Mouse (Mus musculus) forebrain, embryonic 16.5 days (tissue): ENCODE results near the gene Ifrd2. TPM values are rescaled to one million over a fixed set of nuclear protein-coding genes. Genes with fewer than 3 reads are reported as not detected.

Experiments used
- ATAC-seq: fragments of 200-750 bp; cut with Nextera tagmentation; 2 replicates; pipeline ENCODE4 v1.8.0; 2017; ENCODE audit warnings: mild to moderate bottlenecking, moderate library complexity
- H3K27ac ChIP-seq: fragments of 300-500 bp; sonication (generic); 2 replicates; pipeline ENCODE4 v1.5.1; 2014; ENCODE audit warnings: low read length, control low read depth
- H3K27me3 ChIP-seq: fragments of 300-500 bp; sonication (generic); replicated peaks from 2 replicates; pipeline ENCODE4 v1.6.1; 2014; ENCODE audit warnings: low read length; ENCODE audit not compliant: control insufficient read depth, insufficient read depth
- H3K36me3 ChIP-seq: fragments of 300-500 bp; sonication (generic); 2 replicates; pipeline ENCODE4 v1.6.1; 2014; ENCODE audit not compliant: control insufficient read depth, insufficient read depth
- H3K4me1 ChIP-seq: fragments of 300-500 bp; sonication (generic); replicated peaks from 2 replicates; pipeline ENCODE4 v1.6.1; 2014; ENCODE audit warnings: low read length; ENCODE audit not compliant: control insufficient read depth, insufficient read depth
- H3K4me2 ChIP-seq: fragments of 300-500 bp; sonication (generic); 2 replicates; pipeline ENCODE4 v1.6.1; 2014; ENCODE audit warnings: mild to moderate bottlenecking, low read length, control low read depth
- H3K4me3 ChIP-seq: fragments of 300-500 bp; sonication (generic); replicated peaks from 2 replicates; pipeline ENCODE4 v1.5.1; 2014; ENCODE audit warnings: mild to moderate bottlenecking, low read length, control low read depth
- H3K9ac ChIP-seq: fragments of 300-500 bp; sonication (generic); replicated peaks from 2 replicates; pipeline ENCODE4 v1.6.1; 2014; ENCODE audit warnings: low read depth, low read length, control low read depth
- H3K9me3 ChIP-seq: fragments of 300-500 bp; sonication (generic); 2 replicates; pipeline ENCODE4 v1.6.1; 2016; ENCODE audit warnings: low read length; ENCODE audit not compliant: control insufficient read depth
- WGBS: fragments of 180-500 bp; shearing (Covaris S2); extraction: QIAGEN DNeasy Blood & Tissue Kit; methylation state at CpG from one replicate; pipeline ENCODE4 v1.1.7; 2014; 5-methylcytosine and 5-hydroxymethylcytosine counted together
- polyA plus RNA-seq: library from polyadenylated mRNA; unstranded; fragments of >200 nt; fragmentation: Nextera tagmentation; extraction: Ambion mirVana; gene quantifications from 2 replicates; pipeline ENCODE4 v1.2.1, GENCODE M21; 2015

Ifrd2 gene
- polyA plus RNA-seq, 1 experiment from 2014 or later: 16.8 TPM

- WGBS: 90% methylated on average over 11 of the region's 11 CpGs
- ATAC-seq: no peak
- Histone ChIP-seq H3K27me3 (no peaks in the 10 kb centered on the region), H3K4me3 (no peak overlapping the region), H3K27ac (no peak overlapping the region), H3K36me3 (peaks cover 25% of the 10 kb centered on the region), H3K9ac (no peak overlapping the region), H3K4me2 (no peak overlapping the region), H3K4me1 (peaks cover 49% of the 10 kb centered on the region), H3K9me3 (no peaks in the 10 kb centered on the region)
Measured at GRCm38 (mm10) chr9:107543299-107543698, 44.1 kb upstream of the Ifrd2 start.

GRCm38 (mm10) chr9:107544196-107544700 is 43.2 kb upstream of the Ifrd2 start:
- H3K27me3 ChIP-seq: peaks cover under 1% of the 10 kb centered on the region; the same call in 1 of the 2 replicates
- no peak overlapping the region for H3K27ac ChIP-seq
- no peak overlapping the region for H3K9ac ChIP-seq
- no peak overlapping the region for H3K4me2 ChIP-seq
- no peaks in the 10 kb centered on the region for H3K9me3 ChIP-seq
- H3K4me3 ChIP-seq: no peak overlapping the region
- peaks cover 44% of the 10 kb centered on the region for H3K4me1 ChIP-seq
- 95% methylated on average over 17 of the region's 17 CpGs for WGBS
- no peak for ATAC-seq
- peaks cover 16% of the 10 kb centered on the region for H3K36me3 ChIP-seq

GRCm38 (mm10) chr9:107544729-107545128 is 42.7 kb upstream of the Ifrd2 start:
- Histone ChIP-seq H3K9me3 (no peaks in the 10 kb centered on the region), H3K36me3 (peaks cover 12% of the 10 kb centered on the region), H3K4me2 (no peak overlapping the region), H3K9ac (no peak overlapping the region), H3K27me3 (peaks cover 5% of the 10 kb centered on the region; the same call in 1 of the 2 replicates), H3K4me1 (peaks cover 44% of the 10 kb centered on the region), H3K27ac (no peak overlapping the region), H3K4me3 (no peak overlapping the region)
- WGBS: 93% methylated on average over 12 of the region's 12 CpGs
- no peak for ATAC-seq

GRCm38 (mm10) chr9:107545199-107545598 is 42.2 kb upstream of the Ifrd2 start:
- Histone ChIP-seq H3K27ac (no peak overlapping the region), H3K4me1 (peaks cover 44% of the 10 kb centered on the region), H3K9me3 (no peaks in the 10 kb centered on the region), H3K9ac (no peak overlapping the region), H3K4me3 (no peak overlapping the region), H3K27me3 (peaks cover 9% of the 10 kb centered on the region; the same call in 1 of the 2 replicates), H3K36me3 (peaks cover 9% of the 10 kb centered on the region), H3K4me2 (no peak overlapping the region)
- ATAC-seq: no peak
- 84% methylated on average over 10 of the region's 10 CpGs for WGBS

GRCm38 (mm10) chr9:107545602-107546001 is 41.8 kb upstream of the Ifrd2 start:
- no peaks in the 10 kb centered on the region for H3K9me3 ChIP-seq
- peaks cover 9% of the 10 kb centered on the region for H3K36me3 ChIP-seq
- no peak for ATAC-seq
- 7% methylated on average over 3 of the region's 3 CpGs for WGBS
- no peak overlapping the region for H3K27ac ChIP-seq
- no peak overlapping the region for H3K4me3 ChIP-seq
- H3K4me1 ChIP-seq: peaks cover 41% of the 10 kb centered on the region
- no peak overlapping the region for H3K4me2 ChIP-seq
- H3K27me3 ChIP-seq: peaks cover 13% of the 10 kb centered on the region
- no peak overlapping the region for H3K9ac ChIP-seq

GRCm38 (mm10) chr9:107547026-107547425 is 40.4 kb upstream of the Ifrd2 start, which contains the start of gene Zmynd10:
Gene Zmynd10 (plus strand): TSS chr9:107547298.
- Histone ChIP-seq H3K27ac (peak within 1 kb of the TSS; percentile 44), H3K9ac (0 out of 2 replicates have a peak within 1 kb of the TSS, but pooled peaks have one; percentile 32), H3K4me2 (peak within 1 kb of the TSS; percentile 55), H3K4me3 (peak within 1 kb of the TSS; percentile 31), H3K9me3 (no peaks in the 10 kb centered on the region), H3K27me3 (peaks cover 23% of the 10 kb centered on the region), H3K36me3 (peaks cover 9% of the 10 kb centered on the region), H3K4me1 (peaks cover 46% of the 10 kb centered on the region)
- ATAC-seq: peak; percentile 68
- whole genome bisulfite sequencing: 2% methylated on average over 20 of the region's 20 CpGs

GRCm38 (mm10) chr9:107547957-107548356 is 39.5 kb upstream of the Ifrd2 start:
- Histone ChIP-seq H3K9me3 (no peaks in the 10 kb centered on the region), H3K27ac (no peak overlapping the region), H3K4me1 (peaks cover 40% of the 10 kb centered on the region), H3K36me3 (peaks cover 9% of the 10 kb centered on the region), H3K4me3 (no peak overlapping the region), H3K9ac (no peak overlapping the region), H3K4me2 (no peak overlapping the region), H3K27me3 (peaks cover 32% of the 10 kb centered on the region)
- no peak for ATAC-seq
- WGBS: 79% methylated on average over 5 of the region's 5 CpGs

GRCm38 (mm10) chr9:107548820-107549219 is 38.6 kb upstream of the Ifrd2 start:
- no peak for ATAC-seq
- Histone ChIP-seq H3K9me3 (no peaks in the 10 kb centered on the region), H3K4me3 (no peak overlapping the region), H3K4me2 (no peak overlapping the region), H3K9ac (no peak overlapping the region), H3K27me3 (peaks cover 32% of the 10 kb centered on the region), H3K36me3 (peaks cover 9% of the 10 kb centered on the region), H3K4me1 (peaks cover 41% of the 10 kb centered on the region), H3K27ac (no peak overlapping the region)
- WGBS: 88% methylated on average over 10 of the region's 10 CpGs

GRCm38 (mm10) chr9:107549297-107550074 is 38.0 kb upstream of the Ifrd2 start:
- Histone ChIP-seq H3K9ac (no peak overlapping the region), H3K4me3 (no peak overlapping the region), H3K27me3 (peaks cover 32% of the 10 kb centered on the region), H3K4me1 (peaks cover 43% of the 10 kb centered on the region), H3K27ac (no peak overlapping the region), H3K9me3 (no peaks in the 10 kb centered on the region), H3K4me2 (no peak overlapping the region), H3K36me3 (0 out of 2 replicates have a peak, but pooled peaks cover 3% of the 10 kb centered on the region)
- 88% methylated on average over 20 of the region's 20 CpGs for WGBS
- ATAC-seq: no peak
